Comparison of ENCODE assay signal across 26 mouse cellular contexts in genomic region chr1:78443056-78443455, GRCm38 (mm10). TPM values are rescaled to one million over a fixed set of nuclear protein-coding genes. Genes with fewer than 3 reads are reported as not detected.
DNase-seq lines count a peak whose midpoint lies in the region; ATAC-seq lines count a peak whose summit lies in the region.
"Had no signal": no experiment of that assay in that cellular context is flagged by ENCODE, and none has a peak within 500 bp of the region (broad histone marks: within the 10 kb centered on the region; RNA-seq: fewer than 3 reads in every experiment).

No protein-coding gene starts in this region.

- peaks cover 15% of the 10 kb centered on the region for H3K4me1 ChIP-seq in limb, embryonic 12.5 days (replicated peaks)
- H3K4me1 ChIP-seq in kidney, embryonic 15.5 days: peaks cover 11% of the 10 kb centered on the region; the same call in 1 of the 2 replicates
- H3K4me1 ChIP-seq: heart, embryonic 10.5 days; hindbrain, embryonic 12.5 days; hindbrain, embryonic 15.5 days had no signal

- H3K36me3 ChIP-seq in limb, embryonic 12.5 days: peaks cover 63% of the 10 kb centered on the region
- H3K36me3 ChIP-seq in kidney, embryonic 15.5 days: peaks cover 63% of the 10 kb centered on the region

- H3K4me2 ChIP-seq in limb, embryonic 12.5 days: no peak overlapping the region
- no peak overlapping the region for H3K4me2 ChIP-seq in kidney, embryonic 15.5 days
- H3K4me2 ChIP-seq: embryonic facial prominence, embryonic 15.5 days; heart, embryonic 13.5 days; hindbrain, embryonic 12.5 days; hindbrain, embryonic 15.5 days had no signal

- no peaks in the 10 kb centered on the region for H3K27me3 ChIP-seq in limb, embryonic 12.5 days
- H3K27me3 ChIP-seq in kidney, embryonic 15.5 days: no peaks in the 10 kb centered on the region
- H3K27me3 ChIP-seq: CH12.LX; embryonic facial prominence, embryonic 15.5 days; heart, embryonic 13.5 days; hindbrain, embryonic 12.5 days; hindbrain, embryonic 15.5 days; Patski had no signal

- H3K27ac ChIP-seq in limb, embryonic 12.5 days: peak overlapping the region; percentile 53; the same call in 1 of the 2 replicates
- H3K27ac ChIP-seq in kidney, embryonic 15.5 days: no peak overlapping the region
- H3K27ac ChIP-seq: embryonic facial prominence, embryonic 15.5 days; heart, adult 2 months; heart, embryonic 10.5 days; heart, embryonic 13.5 days; hindbrain, embryonic 12.5 days; hindbrain, embryonic 15.5 days had no signal

- intact Hi-C loops in heart, postnatal 36 days (cut with DNase I): no loop called here

- ATAC-seq in limb, embryonic 12.5 days (ENCODE audit: insufficient number of reproducible peaks, insufficient read depth, low FRiP score, low TSS enrichment, low read depth): no peak
- no peak for ATAC-seq in kidney, embryonic 15.5 days (replicated peaks; ENCODE audit: low FRiP score)
- ATAC-seq: forebrain, embryonic 14.5 days; forebrain, postnatal 0 days; Patski had no signal

- no peak overlapping the region for H3K9ac ChIP-seq in limb, embryonic 12.5 days (replicated peaks)
- no peak overlapping the region for H3K9ac ChIP-seq in kidney, embryonic 15.5 days
- H3K9ac ChIP-seq: embryonic facial prominence, embryonic 15.5 days; forebrain, postnatal 0 days; heart, embryonic 13.5 days; hindbrain, embryonic 12.5 days; hindbrain, embryonic 15.5 days had no signal

- H3K9me3 ChIP-seq in limb, embryonic 12.5 days: no peaks in the 10 kb centered on the region
- H3K9me3 ChIP-seq in kidney, embryonic 15.5 days (replicated peaks): no peaks in the 10 kb centered on the region
- H3K9me3 ChIP-seq: embryonic facial prominence, embryonic 15.5 days; G1E; heart, embryonic 10.5 days; heart, embryonic 13.5 days; hindbrain, embryonic 12.5 days; hindbrain, embryonic 15.5 days had no signal

- peak; percentile 52 for DNase-seq in heart, adult 11 months
- no peak for DNase-seq in heart, postnatal 36 days
- DNase-seq in forelimb bud, embryonic 11.5 days (ENCODE audit: low read depth, low spot score): peak; percentile 62
- DNase-seq in cerebellum, adult 9-11 months: no peak
- DNase-seq in right cerebral cortex, adult 2 months (ENCODE audit: low spot score in 2 of 2): no peak
- DNase-seq: adrenal gland, postnatal 10 days; B cell, adult 2 months; cerebellum, adult 11 months; cerebellum, adult 2 months; cerebellum, postnatal 10 days; cerebellum, postnatal 36 days; forebrain, postnatal 0 days; gastrocnemius, postnatal 25 days; heart, adult 2 months; heart, postnatal 14 days had no signal

- no peak overlapping the region for H3K4me3 ChIP-seq in limb, embryonic 12.5 days (replicated peaks)
- no peak overlapping the region for H3K4me3 ChIP-seq in kidney, embryonic 15.5 days (replicated peaks)
- H3K4me3 ChIP-seq: embryonic facial prominence, embryonic 15.5 days; heart, adult 2 months; heart, embryonic 10.5 days; heart, embryonic 13.5 days; hindbrain, embryonic 12.5 days; hindbrain, embryonic 15.5 days had no signal

- 52% methylated on average over 7 of the region's 7 CpGs for WGBS in limb, embryonic 12.5 days
- 93% methylated on average over 7 of the region's 7 CpGs for WGBS in kidney, embryonic 15.5 days

RNA-seq across cellular contexts. Expression of gene Farsb, which starts 45.6 kb away (rescaled TPM):
- total RNA-seq in heart, postnatal 36 days (2021): 10 to 100 TPM; 49.0 to 50.0 TPM
- 137 and 142 TPM in 2 replicates for polyA plus RNA-seq in limb, embryonic 12.5 days (2016; fragmentation: Nextera tagmentation; extraction: Ambion mirVana)
- polyA plus RNA-seq in kidney, embryonic 15.5 days (2015; fragmentation: Nextera tagmentation; extraction: Ambion mirVana): 137 and 139 TPM in 2 replicates

Comparison
In these comparisons a context has a peak if more than half of its experiments do, and no peak if none do; other contexts are left out.
1. DNase-seq: peak in heart, adult 11 months (single experiment) and forelimb bud, embryonic 11.5 days (single experiment); none in heart, postnatal 36 days (0 of 2), cerebellum, adult 9-11 months (single experiment) and right cerebral cortex, adult 2 months (0 of 2).